Mouse (Mus musculus): Measurements from ENCODE around the gene Unk. TPM values are rescaled to one million over a fixed set of nuclear protein-coding genes. Genes with fewer than 3 reads are reported as not detected.
A peak's percentile ranks its signal among the peaks of the same experiment; 100 is the strongest.

The Unk gene
- polyA plus RNA-seq, 1 experiment from 2014 or later = 49.1 TPM

GRCm38 (mm10) chr11:116060596-116060995 is 30.5 kb downstream of the Unk start:
- Histone ChIP-seq H3K9me3 (replicated peaks) (no peaks in the 10 kb centered on the region), H3K4me2 (replicated peaks) (no peak overlapping the region), H3K4me1 (0 out of 2 replicates have a peak, but pooled peaks cover 4% of the 10 kb centered on the region), H3K36me3 (peaks cover 67% of the 10 kb centered on the region), H3K27me3 (no peaks in the 10 kb centered on the region), H3K4me3 (no peak overlapping the region), H3K27ac (no peak overlapping the region), H3K9ac (no peak overlapping the region)
- WGBS = 93% methylated on average over 9 of the region's 9 CpGs
- no peak for ATAC-seq (ENCODE audit: low FRiP score)

DNA sequence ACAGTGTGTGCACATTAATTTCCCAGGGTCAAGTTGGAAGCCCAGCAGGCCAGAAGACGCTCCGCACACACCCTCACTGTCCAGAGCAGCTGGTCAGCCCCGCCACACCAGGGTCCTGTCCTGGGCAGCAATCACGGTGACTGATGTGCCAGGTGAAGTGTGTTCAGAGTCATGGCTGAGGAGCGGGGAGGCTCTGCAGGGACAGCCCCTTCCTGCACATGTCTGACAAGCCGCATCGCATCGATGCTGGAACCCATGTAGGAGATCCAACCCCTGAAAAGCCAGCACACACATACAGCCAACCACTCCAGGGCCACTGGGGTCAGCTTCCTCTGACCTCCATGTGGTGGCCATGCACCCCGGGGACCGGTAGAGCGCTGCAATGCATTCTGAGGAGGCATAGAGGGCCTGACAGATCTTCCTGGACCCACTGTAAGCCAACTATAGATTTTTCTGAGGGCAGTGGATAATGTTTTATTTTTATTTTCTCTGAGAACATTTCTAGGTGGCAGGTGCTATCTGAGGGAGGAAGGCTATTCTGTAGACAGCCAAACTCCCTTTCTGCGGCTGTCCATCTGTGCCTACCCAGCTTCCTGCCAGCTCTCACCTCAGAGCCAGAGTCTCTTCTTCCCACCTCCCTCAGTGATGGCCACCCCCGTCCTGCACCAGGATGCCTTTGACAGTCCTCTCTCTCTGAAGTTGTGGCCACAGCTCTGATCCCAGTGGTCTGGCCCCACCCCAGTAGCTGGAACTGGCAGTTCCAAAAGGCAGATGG is 31.7 kb downstream of the Unk start:
- H3K9me3 ChIP-seq (replicated peaks) = no peaks in the 10 kb centered on the region
- no peak for ATAC-seq (ENCODE audit: low FRiP score)
- 0 out of 2 replicates have a peak, but pooled peaks cover 4% of the 10 kb centered on the region for H3K4me1 ChIP-seq
- H3K9ac ChIP-seq = 0 out of 2 replicates have a peak overlapping the region, but pooled peaks have one; percentile 2
- 89% methylated on average over 13 of the region's 13 CpGs for WGBS
- H3K4me2 ChIP-seq (replicated peaks) = no peak overlapping the region
- H3K27ac ChIP-seq = no peak overlapping the region
- H3K27me3 ChIP-seq = no peaks in the 10 kb centered on the region
- H3K36me3 ChIP-seq = peaks cover 55% of the 10 kb centered on the region
- H3K4me3 ChIP-seq = no peak overlapping the region

DNA sequence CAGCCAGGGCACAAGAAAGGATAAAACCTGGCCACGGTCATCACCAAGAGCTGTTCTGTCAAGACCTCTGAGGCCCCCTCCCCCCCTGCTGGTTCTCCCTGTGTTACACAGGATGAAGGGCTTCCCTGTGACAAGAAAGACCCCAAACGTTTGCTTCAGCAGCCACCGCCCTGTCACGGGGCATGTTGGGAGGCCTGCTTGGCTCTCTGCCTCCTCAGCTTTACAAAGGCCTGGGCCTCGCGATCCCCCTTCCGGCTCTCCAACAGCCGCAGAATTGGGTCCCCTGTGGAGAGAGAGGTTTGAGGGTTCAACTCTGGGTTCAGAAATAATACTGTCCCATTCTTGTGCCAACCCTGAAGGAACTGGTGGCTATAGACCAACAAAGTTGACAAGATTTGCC is 32.4 kb downstream of the Unk start:
- Histone ChIP-seq H3K4me1 (0 out of 2 replicates have a peak, but pooled peaks cover 4% of the 10 kb centered on the region), H3K4me3 (no peak overlapping the region), H3K4me2 (replicated peaks) (no peak overlapping the region), H3K27ac (no peak overlapping the region), H3K9ac (peak overlapping the region; percentile 25; the same call in 1 of the 2 replicates), H3K9me3 (replicated peaks) (no peaks in the 10 kb centered on the region), H3K27me3 (no peaks in the 10 kb centered on the region), H3K36me3 (peaks cover 48% of the 10 kb centered on the region)
- ATAC-seq (ENCODE audit: low FRiP score) = no peak
- WGBS = 58% methylated on average over 8 of the region's 8 CpGs

GRCm38 (mm10) chr11:116063562-116063961 is 33.4 kb downstream of the Unk start:
- WGBS = 69% methylated on average over 13 of the region's 13 CpGs
- Histone ChIP-seq H3K4me3 (no peak overlapping the region), H3K27ac (no peak overlapping the region)

GRCm38 (mm10) chr11:116064187-116064867 is 34.2 kb downstream of the Unk start:
- H3K9me3 ChIP-seq (replicated peaks) = no peaks in the 10 kb centered on the region
- WGBS = 70% methylated on average over 23 of the region's 23 CpGs
- H3K27ac ChIP-seq = no peak overlapping the region
- 0 out of 2 replicates have a peak, but pooled peaks cover 4% of the 10 kb centered on the region for H3K4me1 ChIP-seq
- no peaks in the 10 kb centered on the region for H3K27me3 ChIP-seq
- no peak for ATAC-seq (ENCODE audit: low FRiP score)
- H3K36me3 ChIP-seq = peaks cover 30% of the 10 kb centered on the region
- no peak overlapping the region for H3K9ac ChIP-seq
- no peak overlapping the region for H3K4me3 ChIP-seq
- H3K4me2 ChIP-seq (replicated peaks) = no peak overlapping the region

More at GRCm38 (mm10) chr11:116063562-116063961, 33.4 kb downstream of the Unk start:
- Histone ChIP-seq H3K9me3 (replicated peaks) (no peaks in the 10 kb centered on the region), H3K4me2 (replicated peaks) (no peak overlapping the region), H3K9ac (0 out of 2 replicates have a peak overlapping the region, but pooled peaks have one; percentile 8), H3K4me1 (0 out of 2 replicates have a peak, but pooled peaks cover 4% of the 10 kb centered on the region), H3K36me3 (peaks cover 38% of the 10 kb centered on the region), H3K27me3 (no peaks in the 10 kb centered on the region)
- ATAC-seq (ENCODE audit: low FRiP score) = no peak

DNA sequence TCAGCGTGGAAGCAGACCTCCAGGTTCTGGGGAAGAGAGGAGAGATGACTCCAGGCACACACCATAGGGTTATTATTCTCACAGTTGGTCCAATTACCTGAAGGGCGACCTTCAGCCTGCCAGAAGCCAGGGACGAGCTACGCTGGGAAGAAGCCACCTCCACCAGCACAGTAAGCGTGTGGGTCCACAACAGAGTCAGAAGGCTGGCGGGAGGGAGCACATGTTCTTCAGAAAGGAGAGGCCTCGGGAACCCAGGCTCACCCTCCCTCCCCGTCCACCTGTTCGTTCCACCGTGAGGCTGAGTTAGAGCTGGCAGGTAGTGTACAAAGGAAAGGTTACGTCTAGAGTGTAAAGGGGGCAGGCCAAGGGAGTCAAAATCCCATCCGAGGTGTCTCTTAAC is 35.2 kb downstream of the Unk start:
- Histone ChIP-seq H3K36me3 (peaks cover 20% of the 10 kb centered on the region), H3K4me2 (replicated peaks) (no peak overlapping the region), H3K9ac (no peak overlapping the region), H3K27me3 (no peaks in the 10 kb centered on the region), H3K4me1 (0 out of 2 replicates have a peak, but pooled peaks cover 4% of the 10 kb centered on the region), H3K4me3 (no peak overlapping the region), H3K27ac (no peak overlapping the region), H3K9me3 (replicated peaks) (no peaks in the 10 kb centered on the region)
- no peak for ATAC-seq (ENCODE audit: low FRiP score)
- WGBS = 88% methylated on average over 12 of the region's 12 CpGs

DNA sequence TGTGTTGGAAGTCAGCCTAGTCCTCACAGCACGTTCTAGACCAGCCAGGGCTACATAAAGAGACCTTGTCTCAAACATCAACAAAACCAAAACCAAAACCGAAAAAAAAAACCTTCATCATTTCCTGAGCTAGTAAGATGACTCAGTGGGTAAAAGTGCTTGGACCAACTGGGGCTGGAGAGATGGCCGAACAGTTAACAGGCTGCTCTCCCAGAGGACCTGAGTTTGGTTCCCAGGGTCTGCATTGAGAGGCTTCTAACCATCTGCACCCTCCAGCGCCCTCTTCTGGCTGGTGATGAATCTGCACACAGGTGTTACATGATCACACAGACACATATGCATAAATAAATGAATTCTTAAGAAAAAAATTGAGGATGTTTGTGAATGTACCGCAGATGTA is 41.4 kb downstream of the Unk start:
- Histone ChIP-seq H3K9ac (no peak overlapping the region), H3K27me3 (no peaks in the 10 kb centered on the region), H3K36me3 (no peaks in the 10 kb centered on the region), H3K27ac (no peak overlapping the region), H3K9me3 (replicated peaks) (no peaks in the 10 kb centered on the region), H3K4me3 (no peak overlapping the region), H3K4me1 (no peaks in the 10 kb centered on the region), H3K4me2 (replicated peaks) (no peak overlapping the region)
- no peak for ATAC-seq (ENCODE audit: low FRiP score)
- WGBS = 63% methylated on average over 5 of the region's 5 CpGs

DNA sequence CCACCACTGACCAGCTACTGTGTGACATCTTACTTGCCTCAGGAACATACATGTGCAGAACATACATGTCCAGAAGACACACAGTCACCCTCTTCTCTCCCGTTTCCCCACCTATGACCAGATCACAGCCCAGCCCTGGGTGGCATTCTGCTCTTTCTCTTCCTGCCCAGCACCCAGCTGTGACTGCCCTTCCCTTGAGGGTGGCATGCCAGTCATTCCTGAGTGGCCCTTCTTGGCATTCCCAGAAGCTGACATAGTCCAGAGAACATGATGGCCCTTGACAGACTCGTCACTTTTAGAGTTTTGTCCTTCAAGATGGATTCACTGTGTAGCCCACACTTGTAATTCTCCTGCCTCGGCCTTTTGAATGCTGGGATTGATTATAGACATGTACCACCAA is 42.5 kb downstream of the Unk start:
- Histone ChIP-seq H3K4me1 (peaks cover 3% of the 10 kb centered on the region), H3K9me3 (replicated peaks) (no peaks in the 10 kb centered on the region), H3K4me2 (replicated peaks) (no peak overlapping the region), H3K36me3 (no peaks in the 10 kb centered on the region), H3K9ac (no peak overlapping the region; the same call in 1 of the 2 replicates), H3K4me3 (no peak overlapping the region), H3K27ac (no peak overlapping the region), H3K27me3 (no peaks in the 10 kb centered on the region)
- ATAC-seq (ENCODE audit: low FRiP score) = no peak
- WGBS = 82% methylated on average over 3 of the region's 3 CpGs

- 63% methylated on average over 7 of the region's 7 CpGs for WGBS
These were observed 44.4 kb downstream of the Unk start for GRCm38 (mm10) chr11:116074436-116074991.

DNA sequence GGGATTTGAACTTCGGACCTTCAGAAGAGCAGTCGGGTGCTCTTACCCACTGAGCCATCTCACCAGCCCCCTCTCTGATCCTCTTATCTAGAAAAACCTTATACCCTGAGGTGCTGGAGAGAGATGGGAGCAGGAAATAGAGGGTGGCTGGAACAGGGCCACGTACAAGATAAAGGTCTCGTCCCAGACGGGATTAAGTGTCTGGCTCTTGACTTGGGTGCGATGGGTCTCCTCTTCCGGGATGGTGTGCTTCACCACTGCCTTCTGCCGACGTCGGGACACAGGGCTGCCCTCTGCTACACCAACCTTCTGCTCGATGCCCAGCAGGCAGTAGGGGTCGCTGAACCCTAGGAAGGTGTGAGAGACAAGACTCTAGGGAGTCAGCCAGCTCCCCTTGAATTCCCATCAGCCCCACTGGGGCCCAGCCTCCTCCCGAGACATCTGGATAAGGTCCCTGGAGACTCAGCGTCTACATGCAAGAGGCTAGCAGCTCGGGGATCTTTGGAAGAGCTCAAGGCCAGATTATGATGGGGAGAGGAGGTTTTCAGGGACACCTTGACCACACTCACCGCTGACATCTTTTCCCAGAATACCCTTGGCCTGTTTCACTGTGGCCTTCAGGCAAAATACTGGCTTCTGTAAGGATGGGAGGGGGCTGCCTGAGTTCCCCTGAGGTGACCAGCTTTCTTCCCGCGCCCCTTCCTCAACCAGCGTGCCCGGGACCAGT is 45.6 kb downstream of the Unk start:
- H3K4me1 ChIP-seq = peaks cover 19% of the 10 kb centered on the region
- H3K4me3 ChIP-seq = no peak overlapping the region
- 57% methylated on average over 20 of the region's 20 CpGs for WGBS
- peaks cover 18% of the 10 kb centered on the region for H3K36me3 ChIP-seq
- no peak overlapping the region for H3K9ac ChIP-seq
- no peak overlapping the region for H3K27ac ChIP-seq
- H3K4me2 ChIP-seq (replicated peaks) = no peak overlapping the region
- ATAC-seq (ENCODE audit: low FRiP score) = no peak
- no peaks in the 10 kb centered on the region for H3K27me3 ChIP-seq
- H3K9me3 ChIP-seq (replicated peaks) = no peaks in the 10 kb centered on the region

More at GRCm38 (mm10) chr11:116074436-116074991, 44.4 kb downstream of the Unk start:
- no peak overlapping the region for H3K4me2 ChIP-seq (replicated peaks)
- no peaks in the 10 kb centered on the region for H3K9me3 ChIP-seq (replicated peaks)
- no peak overlapping the region for H3K27ac ChIP-seq
- H3K36me3 ChIP-seq = peaks cover 6% of the 10 kb centered on the region
- H3K9ac ChIP-seq = no peak overlapping the region
- no peak for ATAC-seq (ENCODE audit: low FRiP score)
- H3K4me3 ChIP-seq = no peak overlapping the region
- no peaks in the 10 kb centered on the region for H3K27me3 ChIP-seq
- H3K4me1 ChIP-seq = peaks cover 19% of the 10 kb centered on the region

DNA sequence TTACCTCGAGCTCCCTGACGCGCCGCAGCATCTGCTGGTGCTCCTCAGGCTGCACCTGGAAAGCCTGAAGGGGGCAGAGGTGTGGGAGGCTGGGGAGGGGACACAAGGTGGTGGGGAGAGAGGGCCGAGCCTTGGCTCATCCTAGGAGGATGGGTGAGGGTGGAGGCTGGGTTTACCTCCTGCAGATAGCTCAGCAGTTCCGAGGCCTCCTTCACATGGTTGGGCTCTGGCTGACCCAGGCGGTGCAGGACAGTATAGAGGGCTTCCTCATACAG is 46.1 kb downstream of the Unk start:
- no peaks in the 10 kb centered on the region; the same call in 1 of the 2 replicates for H3K9me3 ChIP-seq (replicated peaks)
- no peak overlapping the region for H3K9ac ChIP-seq
- H3K4me2 ChIP-seq (replicated peaks) = no peak overlapping the region
- H3K27ac ChIP-seq = no peak overlapping the region
- H3K36me3 ChIP-seq = peaks cover 23% of the 10 kb centered on the region
- 63% methylated on average over 7 of the region's 7 CpGs for WGBS
- no peaks in the 10 kb centered on the region for H3K27me3 ChIP-seq
- H3K4me1 ChIP-seq = peaks cover 19% of the 10 kb centered on the region
- no peak for ATAC-seq (ENCODE audit: low FRiP score)
- no peak overlapping the region for H3K4me3 ChIP-seq

DNA sequence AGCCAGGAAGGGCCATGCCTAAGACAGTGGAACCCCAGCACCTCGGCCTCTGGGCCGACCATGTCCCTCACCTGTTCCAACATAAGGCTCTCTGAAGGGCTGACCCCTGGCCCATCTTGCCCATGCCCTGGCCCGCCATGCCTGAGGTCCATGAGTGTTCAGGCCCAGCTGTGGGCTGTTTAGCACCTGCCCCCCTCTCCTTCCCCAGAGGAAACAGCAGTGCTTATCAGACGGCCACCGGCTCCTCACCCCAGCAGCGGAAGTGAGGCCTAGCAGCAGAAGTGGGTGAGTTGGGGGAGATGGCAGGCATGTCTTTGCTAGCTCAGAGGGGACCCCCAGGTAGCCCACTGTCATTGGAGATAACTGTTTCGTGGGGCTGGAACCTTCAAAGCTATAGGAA is 46.7 kb downstream of the Unk start:
- H3K36me3 ChIP-seq = peaks cover 29% of the 10 kb centered on the region
- H3K27ac ChIP-seq = no peak overlapping the region
- no peak overlapping the region for H3K4me3 ChIP-seq
- H3K9ac ChIP-seq = no peak overlapping the region
- H3K9me3 ChIP-seq (replicated peaks) = no peaks in the 10 kb centered on the region; the same call in 1 of the 2 replicates
- ATAC-seq (ENCODE audit: low FRiP score) = no peak
- no peak overlapping the region for H3K4me2 ChIP-seq (replicated peaks)
- whole genome bisulfite sequencing = 82% methylated on average over 7 of the region's 7 CpGs
- H3K4me1 ChIP-seq = peaks cover 19% of the 10 kb centered on the region
- no peaks in the 10 kb centered on the region for H3K27me3 ChIP-seq
